Mouse (Mus musculus): Measurements from ENCODE around the gene Tead1.

DNA sequence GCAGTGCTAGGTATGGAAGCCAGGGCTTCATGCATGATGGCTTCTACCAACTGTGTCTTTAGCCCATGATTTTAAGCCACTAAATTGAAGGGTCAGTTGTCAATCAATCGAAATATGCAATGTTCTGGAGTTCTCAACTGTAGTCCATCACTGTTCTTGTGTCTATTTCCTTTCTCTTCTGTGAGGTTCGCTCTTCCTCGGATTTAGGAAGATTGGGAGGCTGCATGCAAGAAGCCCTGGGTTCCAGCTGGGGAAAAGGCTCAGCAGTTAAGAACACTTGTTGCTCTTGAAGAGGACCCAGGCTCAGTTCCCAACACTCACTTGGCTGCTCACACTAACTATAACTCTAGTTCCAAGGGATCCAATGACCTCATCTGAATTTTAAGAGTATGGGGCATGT is 20.2 kb upstream of the Tead1 start:
- TF ChIP-seq CTCF (IDR thresholded peaks at IDR 0.05; ENCODE audit: low read depth) = no peak
- no peak for TF ChIP-seq EP300 (IDR thresholded peaks at IDR 0.05; ENCODE audit: low read depth)
